Mouse (Mus musculus): Measurements from ENCODE around the gene Eno3. TPM values are rescaled to one million over a fixed set of nuclear protein-coding genes. Genes with fewer than 3 reads are reported as not detected.

Eno3 gene
- total RNA-seq, 1 experiment from 2014 or later, result 21.2 TPM

GRCm38 (mm10) chr11:70671333-70672047, 14.5 kb downstream of the Eno3 start:
- ATAC-seq (ENCODE audit: extremely low read depth, insufficient number of reproducible peaks, low FRiP score, poor library complexity, severe bottlenecking), result no peak

- no peak for ATAC-seq (ENCODE audit: extremely low read depth, insufficient number of reproducible peaks, low FRiP score, poor library complexity, severe bottlenecking)
These were observed 17.0 kb downstream of the Eno3 start for GRCm38 (mm10) chr11:70674014-70674413.

GRCm38 (mm10) chr11:70674501-70674900, 17.5 kb downstream of the Eno3 start:
- ATAC-seq (ENCODE audit: extremely low read depth, insufficient number of reproducible peaks, low FRiP score, poor library complexity, severe bottlenecking), result no peak

GRCm38 (mm10) chr11:70678092-70678491, 21.1 kb downstream of the Eno3 start:
- ATAC-seq (ENCODE audit: extremely low read depth, insufficient number of reproducible peaks, low FRiP score, poor library complexity, severe bottlenecking), result no peak

GRCm38 (mm10) chr11:70678576-70678975, 21.6 kb downstream of the Eno3 start:
- ATAC-seq (ENCODE audit: extremely low read depth, insufficient number of reproducible peaks, low FRiP score, poor library complexity, severe bottlenecking), result no peak

- no peak for ATAC-seq (ENCODE audit: extremely low read depth, insufficient number of reproducible peaks, low FRiP score, poor library complexity, severe bottlenecking)
These were observed 22.4 kb downstream of the Eno3 start for GRCm38 (mm10) chr11:70679361-70679760.

- ATAC-seq (ENCODE audit: extremely low read depth, insufficient number of reproducible peaks, low FRiP score, poor library complexity, severe bottlenecking), result peak; percentile 93
These were observed 22.9 kb downstream of the Eno3 start for GRCm38 (mm10) chr11:70679894-70680293.

- ATAC-seq (ENCODE audit: extremely low read depth, insufficient number of reproducible peaks, low FRiP score, poor library complexity, severe bottlenecking), result no peak
These were observed 24.2 kb downstream of the Eno3 start for GRCm38 (mm10) chr11:70681170-70681569.

- ATAC-seq (ENCODE audit: extremely low read depth, insufficient number of reproducible peaks, low FRiP score, poor library complexity, severe bottlenecking), result no peak
These were observed 25.0 kb downstream of the Eno3 start for GRCm38 (mm10) chr11:70681897-70682581.

- ATAC-seq (ENCODE audit: extremely low read depth, insufficient number of reproducible peaks, low FRiP score, poor library complexity, severe bottlenecking), result no peak
These were observed 26.6 kb downstream of the Eno3 start for GRCm38 (mm10) chr11:70683640-70684039.

GRCm38 (mm10) chr11:70686901-70687566, 30.0 kb downstream of the Eno3 start:
- no peak; the same call in 1 of the 2 replicates for ATAC-seq (ENCODE audit: extremely low read depth, insufficient number of reproducible peaks, low FRiP score, poor library complexity, severe bottlenecking)

GRCm38 (mm10) chr11:70687601-70688199, 30.7 kb downstream of the Eno3 start, which contains the start of gene Camta2:
TSS of gene Camta2 (minus strand) at chr11:70688105.
- peak; percentile 57 for ATAC-seq (ENCODE audit: extremely low read depth, insufficient number of reproducible peaks, low FRiP score, poor library complexity, severe bottlenecking)

GRCm38 (mm10) chr11:70688372-70688771, 31.4 kb downstream of the Eno3 start:
- no peak for ATAC-seq (ENCODE audit: extremely low read depth, insufficient number of reproducible peaks, low FRiP score, poor library complexity, severe bottlenecking)

- ATAC-seq (ENCODE audit: extremely low read depth, insufficient number of reproducible peaks, low FRiP score, poor library complexity, severe bottlenecking), result no peak
These were observed 32.6 kb downstream of the Eno3 start for GRCm38 (mm10) chr11:70689578-70689977.

- ATAC-seq (ENCODE audit: extremely low read depth, insufficient number of reproducible peaks, low FRiP score, poor library complexity, severe bottlenecking), result no peak
These were observed 36.5 kb downstream of the Eno3 start for GRCm38 (mm10) chr11:70693504-70693903.

- ATAC-seq (ENCODE audit: extremely low read depth, insufficient number of reproducible peaks, low FRiP score, poor library complexity, severe bottlenecking), result no peak
These were observed 40.4 kb downstream of the Eno3 start for GRCm38 (mm10) chr11:70697376-70697775.

GRCm38 (mm10) chr11:70699051-70699450, 42.0 kb downstream of the Eno3 start:
- ATAC-seq (ENCODE audit: extremely low read depth, insufficient number of reproducible peaks, low FRiP score, poor library complexity, severe bottlenecking), result no peak

GRCm38 (mm10) chr11:70699722-70700556, 42.9 kb downstream of the Eno3 start, which contains the start of the genes Inca1 and Kif1c:
TSS of gene Inca1 (minus strand) at chr11:70700155.
TSS of gene Kif1c (plus strand) at chr11:70700548.
- ATAC-seq (ENCODE audit: extremely low read depth, insufficient number of reproducible peaks, low FRiP score, poor library complexity, severe bottlenecking), result peak; percentile 94

All from neutrophil, adult 5-6 weeks (primary cell).